Mouse (Mus musculus): ENCODE measurements around the gene Uqcc3. TPM values are rescaled to one million over a fixed set of nuclear protein-coding genes. Genes with fewer than 3 reads are reported as not detected.
A peak's percentile ranks its signal among the peaks of the same experiment; 100 is the strongest.
"Not testable (repeated sequence)": the region's sequence is repeated elsewhere in the genome, so short reads cannot be mapped to it uniquely, and the experiment has no call there.

Uqcc3 gene
- total RNA-seq, 2 experiments from 2014 or later = 58.7 to 59.0 TPM

- intact Hi-C loops (cut with DNase I) = no loop called here
- no peak for DNase-seq
Observed at GRCm38 (mm10) chr19:8853117-8853516, 27.6 kb downstream of the Uqcc3 start.

GRCm38 (mm10) chr19:8852236-8852928 lies 28.3 kb downstream of the Uqcc3 start:
- intact Hi-C loops (cut with DNase I) = no loop called here

GRCm38 (mm10) chr19:8851639-8852038 lies 29.1 kb downstream of the Uqcc3 start:
- intact Hi-C loops (cut with DNase I) = no loop called here
- DNase-seq = no peak

More at GRCm38 (mm10) chr19:8852236-8852928, 28.3 kb downstream of the Uqcc3 start:
- DNase-seq = peak in 1 of 2 experiments; percentile 39

- intact Hi-C loops (cut with DNase I) = no loop called here
- DNase-seq = no peak
Observed at GRCm38 (mm10) chr19:8850402-8850901, 30.3 kb downstream of the Uqcc3 start, which contains the start of gene Lrrn4cl. Gene Lrrn4cl, plus strand, starts transcription at chr19:8850768.

GRCm38 (mm10) chr19:8848356-8848755 lies 32.4 kb downstream of the Uqcc3 start:
- no peak for DNase-seq
- intact Hi-C loops (cut with DNase I) = no loop called here

- peak; percentile 76 to 83 for DNase-seq
- intact Hi-C loops (cut with DNase I) = loop anchor here (1.0 kb wide), 1 partner anchor 266 kb away; no protein-coding TSS in a partner anchor
Observed at GRCm38 (mm10) chr19:8844371-8845129, 36.2 kb downstream of the Uqcc3 start.

- no peak for DNase-seq
- intact Hi-C loops (cut with DNase I) = no loop called here
Observed at GRCm38 (mm10) chr19:8842961-8843360, 37.8 kb downstream of the Uqcc3 start.

GRCm38 (mm10) chr19:8841012-8841411 lies 39.7 kb downstream of the Uqcc3 start:
- intact Hi-C loops (cut with DNase I) = no loop called here
- no peak for DNase-seq

- intact Hi-C loops (cut with DNase I) = no loop called here
Observed at GRCm38 (mm10) chr19:8839908-8840791, 40.6 kb downstream of the Uqcc3 start.

GRCm38 (mm10) chr19:8839103-8839907 lies 41.4 kb downstream of the Uqcc3 start, which contains the start of gene Gng3:
Gene Gng3, minus strand, starts transcription at chr19:8839194.
- no peak for DNase-seq
- intact Hi-C loops (cut with DNase I) = no loop called here

More at GRCm38 (mm10) chr19:8839908-8840791, 40.6 kb downstream of the Uqcc3 start:
- DNase-seq = peak; percentile 73 to 74

GRCm38 (mm10) chr19:8838041-8838730 lies 42.5 kb downstream of the Uqcc3 start:
- peak; percentile 36 to 37 for DNase-seq
- intact Hi-C loops (cut with DNase I) = no loop called here

- intact Hi-C loops (cut with DNase I) = loop anchor here (2.0 kb wide), 1 partner anchor 17 kb away; the partner anchor contains the start of gene Hnrnpul2
- peak; percentile 81 to 89 for DNase-seq
Observed at GRCm38 (mm10) chr19:8837251-8837791, 43.4 kb downstream of the Uqcc3 start, which contains the start of gene Bscl2. Gene Bscl2, plus strand, starts transcription at chr19:8837467.

GRCm38 (mm10) chr19:8836327-8836726 lies 44.4 kb downstream of the Uqcc3 start:
- intact Hi-C loops (cut with DNase I) = loop anchor here (2.0 kb wide), 1 partner anchor 16 kb away; the partner anchor contains the start of gene Hnrnpul2
- not testable (repeated sequence) for DNase-seq

GRCm38 (mm10) chr19:8832971-8833370 lies 47.8 kb downstream of the Uqcc3 start:
- intact Hi-C loops (cut with DNase I) = no loop called here
- DNase-seq = no peak

GRCm38 (mm10) chr19:8831262-8831661 lies 49.5 kb downstream of the Uqcc3 start:
- intact Hi-C loops (cut with DNase I) = no loop called here
- DNase-seq = no peak

- intact Hi-C loops (cut with DNase I) = no loop called here
Observed at GRCm38 (mm10) chr19:8830664-8831063, 50.1 kb downstream of the Uqcc3 start.

More at GRCm38 (mm10) chr19:8830664-8831063, 50.1 kb downstream of the Uqcc3 start:
- DNase-seq = no peak

Data from heart, postnatal 36 days (tissue).